Mouse (Mus musculus) cortical plate, adult 2 months (tissue): ENCODE data around the gene Ust.

Experiments
- CTCF ChIP-seq: fragments of 200-500 bp; IDR thresholded peaks from 2 replicates; pipeline ENCODE4 v1.5.1; 2011; ENCODE audit warnings: mild to moderate bottlenecking, control low read depth, low read length; ENCODE audit not compliant: insufficient read depth; ENCODE audit errors: extremely low read depth
- POLR2A ChIP-seq: fragments of 200-500 bp; IDR thresholded peaks from 2 replicates; pipeline ENCODE4 v1.6.1; 2011; ENCODE audit warnings: mild to moderate bottlenecking, low read length, control low read depth; ENCODE audit not compliant: insufficient read depth; ENCODE audit errors: extremely low read depth

DNA sequence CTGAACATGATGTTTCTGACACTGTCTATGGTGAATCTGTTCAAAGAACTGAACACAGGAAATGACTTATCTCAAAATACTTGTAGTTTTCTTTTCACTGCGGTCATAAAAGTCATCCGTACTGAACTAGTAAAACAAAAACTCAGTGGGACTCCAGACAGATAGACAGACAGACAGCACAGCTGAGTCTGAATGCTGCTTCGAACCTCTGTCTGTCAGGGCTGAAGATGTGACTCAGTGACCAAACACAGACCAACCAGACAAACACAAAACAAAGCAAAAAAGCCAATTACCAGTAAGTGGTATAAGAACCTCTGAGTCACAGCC is 12.4 kb downstream of the Ust start:
- TF ChIP-seq CTCF = no peak
- TF ChIP-seq POLR2A = no peak
